Mouse (Mus musculus): Measurements from ENCODE around the gene Mybph. TPM values are rescaled to one million over a fixed set of nuclear protein-coding genes. Genes with fewer than 3 reads are reported as not detected.
"Not testable (repeated sequence)": the region's sequence is repeated elsewhere in the genome, so short reads cannot be mapped to it uniquely, and the experiment has no call there.

The Mybph gene
- polyA plus RNA-seq, 1 experiment from 2014 or later: 6.1 TPM

DNA sequence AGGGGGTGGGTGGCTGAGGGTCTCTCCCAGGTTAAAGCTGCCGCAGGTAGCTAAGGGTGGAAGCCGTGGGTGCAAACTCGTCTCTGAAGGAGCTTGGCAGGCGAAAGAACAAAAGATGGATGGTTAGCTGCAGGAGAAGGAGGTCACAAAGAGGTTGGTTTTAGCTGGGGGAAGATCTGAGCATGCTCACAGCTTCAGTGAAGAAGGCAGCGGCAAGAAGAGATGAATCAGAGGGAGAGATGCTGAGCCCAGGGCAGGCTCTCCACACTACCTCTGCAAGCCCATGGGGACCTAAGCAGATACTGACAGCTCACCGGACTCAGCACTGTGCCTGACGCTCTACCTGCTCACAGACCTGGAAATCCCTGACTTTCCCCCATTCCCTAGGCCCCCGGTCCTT lies 48.0 kb downstream of the Mybph start:
- Histone ChIP-seq H3K4me1 (peaks cover 26% of the 10 kb centered on the region), H3K4me3 (replicated peaks) (no peak overlapping the region), H3K27ac (no peak overlapping the region), H3K9me3 (replicated peaks) (no peaks in the 10 kb centered on the region), H3K4me2 (no peak overlapping the region), H3K9ac (no peak overlapping the region), H3K27me3 (peaks cover 24% of the 10 kb centered on the region; the same call in 1 of the 2 replicates), H3K36me3 (no peaks in the 10 kb centered on the region)
- 64% methylated on average over 8 of the region's 8 CpGs for WGBS
- ATAC-seq (replicated peaks; ENCODE audit: low FRiP score): no peak

DNA sequence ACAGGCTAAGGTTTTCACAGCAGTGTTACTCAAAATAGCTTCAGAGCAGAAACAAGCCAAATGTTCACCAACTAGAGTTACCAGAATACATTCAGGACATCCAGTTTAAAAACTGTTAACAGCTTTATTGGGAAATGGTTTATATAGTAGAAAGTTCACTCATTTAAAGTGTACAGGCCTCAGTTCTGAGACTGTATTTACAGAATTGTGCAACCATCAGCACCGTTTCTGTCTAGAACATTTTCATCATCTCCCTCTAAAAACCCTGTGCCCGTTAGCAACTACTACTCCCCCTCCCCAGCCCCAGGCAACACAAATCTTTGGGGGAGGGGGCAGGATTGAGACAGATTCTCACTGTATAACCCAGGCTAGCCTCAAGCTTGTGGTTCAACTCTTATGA lies 49.0 kb downstream of the Mybph start:
- Histone ChIP-seq H3K9ac (no peak overlapping the region), H3K4me1 (peaks cover 23% of the 10 kb centered on the region), H3K36me3 (no peaks in the 10 kb centered on the region), H3K27me3 (peaks cover 16% of the 10 kb centered on the region; the same call in 1 of the 2 replicates), H3K4me3 (replicated peaks) (no peak overlapping the region), H3K27ac (no peak overlapping the region), H3K9me3 (replicated peaks) (no peaks in the 10 kb centered on the region), H3K4me2 (no peak overlapping the region)
- 61% methylated on average over 2 of the region's 2 CpGs for WGBS
- ATAC-seq (replicated peaks; ENCODE audit: low FRiP score): no peak

DNA sequence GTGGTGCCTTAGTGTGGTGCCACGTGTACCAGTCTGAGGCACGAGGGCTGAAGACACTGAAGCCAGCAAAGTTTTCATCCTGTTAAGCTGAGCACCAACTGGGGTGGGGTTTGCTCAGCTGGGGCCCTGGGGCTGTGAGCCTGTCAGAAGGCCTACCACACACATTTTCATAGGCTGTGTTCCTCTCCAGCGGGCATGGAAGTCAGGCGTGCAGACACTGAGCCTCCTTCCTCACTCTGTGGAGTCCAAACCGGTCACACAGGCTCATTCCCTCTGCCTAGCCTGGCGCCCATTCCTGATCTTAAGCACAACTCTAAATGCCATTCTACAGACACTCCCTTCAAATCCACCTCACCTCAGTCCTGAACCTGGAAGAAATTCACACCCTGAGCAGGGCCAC lies 50.3 kb downstream of the Mybph start:
- Histone ChIP-seq H3K27me3 (peaks cover 16% of the 10 kb centered on the region; the same call in 1 of the 2 replicates), H3K36me3 (no peaks in the 10 kb centered on the region), H3K4me2 (peak overlapping the region; percentile 56; the same call in 1 of the 2 replicates), H3K4me3 (replicated peaks) (no peak overlapping the region), H3K27ac (peak overlapping the region; percentile 15; the same call in 1 of the 2 replicates), H3K4me1 (peaks cover 23% of the 10 kb centered on the region), H3K9ac (0 out of 2 replicates have a peak overlapping the region, but pooled peaks have one; percentile 7), H3K9me3 (replicated peaks) (no peaks in the 10 kb centered on the region)
- ATAC-seq (replicated peaks; ENCODE audit: low FRiP score): peak; percentile 78
- WGBS: 53% methylated on average over 6 of the region's 6 CpGs

DNA sequence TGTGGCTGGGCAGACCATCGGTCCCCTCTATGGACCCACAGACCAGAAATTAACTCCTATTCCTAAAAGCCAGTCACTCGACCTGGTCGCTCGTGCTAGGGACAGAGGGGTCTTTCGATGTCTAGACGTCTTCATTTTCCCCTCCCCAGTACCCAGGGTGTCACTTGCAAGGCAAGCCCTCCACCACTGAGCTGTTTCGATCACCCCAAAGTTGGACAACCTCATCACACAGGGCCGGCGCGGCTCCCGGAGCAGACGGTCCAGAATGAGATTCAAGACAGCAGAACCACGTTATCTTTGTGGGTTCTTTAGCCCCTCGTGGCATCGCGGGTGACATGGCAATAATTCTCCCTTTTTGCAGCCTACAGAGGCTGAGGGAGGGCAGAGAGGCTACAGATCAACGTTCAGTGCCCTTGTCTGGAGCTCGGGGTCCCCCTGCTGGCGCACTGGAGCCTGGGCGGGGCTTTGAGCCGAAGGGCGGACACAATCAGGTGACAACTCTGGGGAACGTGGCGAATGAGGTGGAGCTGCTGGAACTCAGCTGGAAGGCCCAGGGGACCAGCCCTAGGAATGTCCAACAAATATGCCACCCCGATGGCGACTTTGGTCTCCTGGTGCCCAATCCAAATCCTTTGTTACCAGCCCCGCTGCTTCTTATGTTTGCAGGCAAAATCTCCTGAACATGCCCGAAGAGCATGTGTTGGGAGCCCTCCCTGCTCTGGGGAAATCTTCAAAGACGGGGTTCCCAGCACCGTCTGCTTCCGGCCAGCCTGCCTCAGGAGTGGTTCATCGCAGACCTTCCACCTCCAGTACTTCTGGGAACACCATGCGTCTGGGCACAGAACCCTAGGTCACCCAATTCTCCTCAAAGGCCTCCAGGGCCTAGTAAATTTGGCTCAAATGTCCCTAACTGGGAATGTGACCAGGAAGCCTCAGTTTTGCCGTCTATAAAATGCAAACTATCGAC lies 51.0 kb downstream of the Mybph start:
- Histone ChIP-seq H3K9me3 (replicated peaks) (no peaks in the 10 kb centered on the region), H3K27ac (peak overlapping the region; percentile 15; the same call in 1 of the 2 replicates), H3K4me3 (replicated peaks) (peak overlapping the region; percentile 22), H3K36me3 (no peaks in the 10 kb centered on the region), H3K9ac (0 out of 2 replicates have a peak overlapping the region, but pooled peaks have one; percentile 7), H3K4me1 (peaks cover 23% of the 10 kb centered on the region), H3K4me2 (peak overlapping the region; percentile 56), H3K27me3 (0 out of 2 replicates have a peak, but pooled peaks cover 12% of the 10 kb centered on the region)
- 20% methylated on average over 35 of the region's 35 CpGs for WGBS
- peak; percentile 90 for ATAC-seq (replicated peaks; ENCODE audit: low FRiP score)

DNA sequence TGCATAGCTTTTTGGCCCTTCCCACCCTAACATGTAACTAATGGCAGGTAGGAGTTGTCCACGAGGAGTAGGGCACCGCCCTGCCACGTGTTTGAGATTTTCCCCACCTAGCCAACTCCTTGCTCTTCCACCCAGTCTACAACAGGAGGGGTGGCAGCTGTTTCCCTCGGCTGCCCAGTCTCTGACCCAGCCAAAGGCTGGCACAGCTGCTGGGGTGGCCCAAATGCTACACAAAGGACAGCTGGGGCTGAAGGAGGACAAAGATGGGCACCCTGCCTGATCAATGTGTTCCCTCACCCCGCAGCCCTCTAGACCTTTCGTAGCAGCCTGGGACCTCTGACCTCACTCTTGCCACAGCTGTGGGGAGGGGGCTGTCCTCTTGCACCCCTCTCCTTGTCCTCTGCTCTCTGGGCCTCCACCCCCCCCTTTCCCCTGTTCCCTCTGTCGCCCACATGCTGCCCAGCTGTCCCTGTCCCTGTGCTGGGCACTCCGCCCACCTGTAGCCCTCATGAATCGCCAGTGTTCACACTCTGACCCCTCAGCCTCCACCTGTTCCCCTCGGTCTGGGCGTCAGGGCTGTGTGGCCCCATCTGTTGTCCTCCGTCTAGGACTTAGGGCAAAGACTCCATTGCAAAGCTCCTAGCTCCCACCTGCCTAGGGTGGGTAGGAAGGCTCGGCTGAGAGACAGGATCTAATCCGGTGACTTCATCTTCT lies 51.9 kb downstream of the Mybph start:
- Histone ChIP-seq H3K9ac (no peak overlapping the region), H3K4me1 (peaks cover 23% of the 10 kb centered on the region), H3K9me3 (replicated peaks) (no peaks in the 10 kb centered on the region), H3K4me3 (replicated peaks) (no peak overlapping the region), H3K4me2 (no peak overlapping the region), H3K27ac (no peak overlapping the region), H3K27me3 (0 out of 2 replicates have a peak, but pooled peaks cover 12% of the 10 kb centered on the region), H3K36me3 (no peaks in the 10 kb centered on the region)
- no peak for ATAC-seq (replicated peaks; ENCODE audit: low FRiP score)
- WGBS: 80% methylated on average over 14 of the region's 14 CpGs

DNA sequence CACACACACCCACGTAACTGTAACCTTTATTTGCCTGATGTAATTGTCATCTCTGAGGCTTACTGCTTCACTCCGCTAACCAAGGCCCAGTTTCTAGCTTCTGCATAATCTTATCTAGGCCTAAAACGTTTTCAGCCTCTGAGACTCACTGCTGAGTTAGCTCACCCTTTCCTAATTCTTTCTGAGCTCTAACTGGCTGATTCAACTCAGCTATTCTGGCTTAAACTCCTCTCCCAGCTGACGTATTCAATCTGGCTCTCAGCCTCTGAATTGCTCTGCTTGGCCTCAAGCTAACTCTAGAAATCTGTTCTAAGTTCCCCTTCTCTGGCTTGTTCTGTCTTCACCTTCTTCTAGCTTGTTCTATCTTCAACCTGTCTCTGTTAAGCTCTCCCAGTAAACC lies 53.3 kb downstream of the Mybph start:
- Histone ChIP-seq H3K27ac (no peak overlapping the region), H3K4me1 (peaks cover 15% of the 10 kb centered on the region), H3K36me3 (no peaks in the 10 kb centered on the region), H3K4me2 (no peak overlapping the region), H3K9me3 (replicated peaks) (no peaks in the 10 kb centered on the region), H3K9ac (no peak overlapping the region), H3K4me3 (replicated peaks) (no peak overlapping the region), H3K27me3 (0 out of 2 replicates have a peak, but pooled peaks cover 12% of the 10 kb centered on the region)
- ATAC-seq (replicated peaks; ENCODE audit: low FRiP score): no peak
- 55% methylated on average over 4 of the region's 4 CpGs for WGBS

DNA sequence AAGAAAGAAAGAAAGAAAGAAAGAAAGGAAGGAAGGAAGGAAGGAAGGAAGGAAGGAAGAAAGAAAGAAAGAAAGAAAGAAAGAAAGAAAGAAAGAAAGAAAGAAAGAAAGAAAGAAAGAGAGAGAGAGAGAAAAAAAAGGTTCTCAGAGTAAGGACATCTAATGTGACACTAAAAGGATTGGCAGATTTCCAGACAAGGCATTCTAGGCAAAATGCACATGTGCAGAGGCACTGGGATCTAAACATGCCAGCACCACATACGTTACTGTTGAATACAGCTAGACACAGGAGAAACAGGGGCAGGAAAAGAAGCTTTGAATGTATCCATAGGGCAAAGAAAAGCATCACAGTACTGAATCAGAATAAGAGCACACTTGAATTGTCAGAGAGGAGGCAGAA lies 56.4 kb downstream of the Mybph start:
- ATAC-seq (replicated peaks; ENCODE audit: low FRiP score); H3K9me3 ChIP-seq (replicated peaks); H3K4me2 ChIP-seq; H3K36me3 ChIP-seq; H3K9ac ChIP-seq; H3K4me1 ChIP-seq; H3K27ac ChIP-seq; H3K27me3 ChIP-seq; H3K4me3 ChIP-seq (replicated peaks): not testable (repeated sequence)
- WGBS: 81% methylated on average over 1 of the region's 1 CpGs

Other genes starting within 250 kb of the Mybph start
- gene Fmod, start 156.2 kb upstream of the Mybph start, polyA plus RNA-seq (2015; fragmentation: Nextera tagmentation; extraction: Ambion mirVana): 11.6 and 12.4 TPM in 2 replicates
- gene Btg2, start 114.3 kb upstream of the Mybph start, polyA plus RNA-seq (2015; fragmentation: Nextera tagmentation; extraction: Ambion mirVana): 31.1 and 32.2 TPM in 2 replicates
- 0.30 and 0.31 TPM in 2 replicates for gene Chit1, start 82.2 kb upstream of the Mybph start, polyA plus RNA-seq (2015; fragmentation: Nextera tagmentation; extraction: Ambion mirVana)
- 1.7 and 2.2 TPM in 2 replicates for gene Chil1, start 11.3 kb upstream of the Mybph start, polyA plus RNA-seq (2015; fragmentation: Nextera tagmentation; extraction: Ambion mirVana)
- 7.7 and 8.2 TPM in 2 replicates for gene Adora1, start 42.0 kb downstream of the Mybph start, polyA plus RNA-seq (2015; fragmentation: Nextera tagmentation; extraction: Ambion mirVana)
- 13.1 and 19.9 TPM in 2 replicates for gene Myog, start 96.5 kb downstream of the Mybph start, polyA plus RNA-seq (2015; fragmentation: Nextera tagmentation; extraction: Ambion mirVana)
- gene Ppfia4, start 139.5 kb downstream of the Mybph start, polyA plus RNA-seq (2015; fragmentation: Nextera tagmentation; extraction: Ambion mirVana): 2.9 and 3.0 TPM in 2 replicates
- 79.0 and 80.9 TPM in 2 replicates for gene Tmem183a, start 168.5 kb downstream of the Mybph start, polyA plus RNA-seq (2015; fragmentation: Nextera tagmentation; extraction: Ambion mirVana)
- gene 4933406M09Rik, start 192.5 kb downstream of the Mybph start, polyA plus RNA-seq (2015; fragmentation: Nextera tagmentation; extraction: Ambion mirVana): 0.09 TPM in 1 of 2 replicates, not detected in the other
- 35.6 and 38.1 TPM in 2 replicates for gene Cyb5r1, start 212.1 kb downstream of the Mybph start, polyA plus RNA-seq (2015; fragmentation: Nextera tagmentation; extraction: Ambion mirVana)
- gene Adipor1, start 221.9 kb downstream of the Mybph start, polyA plus RNA-seq (2015; fragmentation: Nextera tagmentation; extraction: Ambion mirVana): 88.0 and 91.1 TPM in 2 replicates